Mouse (Mus musculus): ENCODE data around the gene Aktip. TPM values are rescaled to one million over a fixed set of nuclear protein-coding genes. Genes with fewer than 3 reads are reported as not detected.

Gene Aktip
- 10 to 100 TPM; 31.3 to 34.0 TPM for total RNA-seq (2021)

DNA sequence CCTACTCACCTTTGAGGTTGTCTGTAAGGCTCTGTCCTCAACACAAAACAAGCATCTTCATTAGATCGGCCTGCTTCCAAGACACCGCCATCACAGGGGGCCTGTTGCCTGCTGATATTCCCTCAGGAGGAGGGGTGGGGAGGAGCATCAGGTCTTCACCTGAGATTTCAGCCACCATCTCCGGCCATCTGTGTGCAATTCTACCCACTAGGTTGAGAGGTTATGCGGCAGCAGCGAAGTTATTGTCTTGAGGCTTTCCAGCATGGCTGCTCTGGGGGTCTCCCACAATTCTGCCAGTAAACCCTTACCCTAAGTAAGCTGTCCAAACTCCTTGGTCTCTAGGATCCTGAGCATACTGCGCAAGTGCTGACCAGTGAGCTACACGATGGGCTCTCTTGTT lies at the start of gene Aktip:
Gene Aktip, minus strand, starts transcription at position 101 of the 400 bp plus-strand sequence.
- DNase-seq, result no peak

DNA sequence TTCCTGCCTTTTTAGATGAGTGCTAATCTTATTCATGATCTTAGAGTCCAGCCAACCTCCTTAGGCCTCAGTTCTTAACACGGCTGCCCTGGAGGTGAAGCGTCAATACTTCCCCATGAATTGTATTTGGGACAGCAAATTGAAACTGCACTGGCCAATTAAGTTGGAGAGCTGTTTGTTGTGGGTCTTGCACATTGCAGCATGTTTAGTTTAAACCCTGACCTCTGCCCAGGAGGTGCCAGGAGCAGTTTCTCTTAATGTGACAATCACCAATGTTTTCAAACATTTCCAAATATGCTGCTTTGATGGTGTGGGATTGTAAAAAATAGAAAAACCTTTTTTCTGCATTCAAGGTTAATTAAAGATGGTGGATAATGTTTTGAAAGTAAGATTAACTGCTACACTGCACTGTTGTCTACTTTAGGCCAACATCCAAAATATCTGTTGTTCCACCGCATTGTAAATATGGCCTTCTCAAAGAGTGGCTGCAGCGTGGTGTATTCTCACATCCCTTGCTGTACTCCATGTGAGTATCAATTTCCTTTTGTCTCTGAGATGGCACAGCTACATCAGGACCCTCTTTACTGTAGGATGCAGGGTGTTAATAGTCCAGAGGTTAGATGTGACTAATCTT lies 46.2 kb upstream of the Aktip start:
- no peak for DNase-seq

DNA sequence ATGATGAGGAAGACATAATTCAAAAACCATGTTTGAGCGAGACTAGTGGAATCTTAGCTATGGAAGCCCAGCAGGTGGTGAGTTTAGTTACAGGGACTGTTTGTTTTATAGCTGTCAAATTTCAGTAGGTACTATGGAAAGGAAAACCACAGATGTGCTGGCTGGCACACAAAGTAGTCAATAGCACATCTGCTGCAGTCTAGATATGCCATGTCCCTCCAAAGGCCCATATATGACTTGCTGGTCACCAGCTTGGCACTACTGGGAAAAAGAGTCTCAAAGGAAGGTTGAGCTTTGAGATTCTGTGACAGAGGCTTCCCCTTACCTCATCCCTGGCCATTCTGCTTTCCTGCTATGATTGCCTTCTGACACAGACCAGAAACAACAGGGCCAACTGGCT lies 42.9 kb upstream of the Aktip start:
- no peak for DNase-seq

DNA sequence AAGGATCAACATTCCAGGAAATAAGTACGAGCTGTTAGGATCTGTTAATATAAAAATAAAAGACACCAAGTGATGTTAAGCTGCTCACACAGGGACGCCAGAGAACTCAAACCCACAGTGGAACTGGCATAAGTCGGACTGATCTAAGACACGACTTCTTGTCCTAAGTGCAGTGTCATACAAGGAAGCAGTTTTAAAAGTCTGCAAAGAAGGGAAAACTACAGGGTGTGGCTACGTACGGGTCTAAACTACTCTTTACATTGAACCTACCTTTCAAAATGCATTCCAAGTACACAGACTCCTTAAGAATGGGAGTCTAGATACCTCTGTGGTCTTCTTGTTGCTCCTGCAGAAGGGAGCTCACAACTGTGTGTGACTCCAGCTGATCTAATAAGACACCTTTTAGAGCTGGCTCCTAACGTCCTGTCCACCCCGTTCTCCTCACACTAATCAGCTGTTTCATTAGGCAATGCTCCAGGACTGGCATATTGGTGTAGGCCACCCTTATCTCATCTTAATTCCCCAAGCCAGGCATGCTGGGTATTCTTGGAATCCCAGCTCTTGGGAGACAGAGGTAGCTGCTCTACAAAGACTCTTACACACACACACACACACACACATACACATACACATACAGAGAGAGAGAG lies 42.2 kb upstream of the Aktip start:
- DNase-seq, result no peak

DNA sequence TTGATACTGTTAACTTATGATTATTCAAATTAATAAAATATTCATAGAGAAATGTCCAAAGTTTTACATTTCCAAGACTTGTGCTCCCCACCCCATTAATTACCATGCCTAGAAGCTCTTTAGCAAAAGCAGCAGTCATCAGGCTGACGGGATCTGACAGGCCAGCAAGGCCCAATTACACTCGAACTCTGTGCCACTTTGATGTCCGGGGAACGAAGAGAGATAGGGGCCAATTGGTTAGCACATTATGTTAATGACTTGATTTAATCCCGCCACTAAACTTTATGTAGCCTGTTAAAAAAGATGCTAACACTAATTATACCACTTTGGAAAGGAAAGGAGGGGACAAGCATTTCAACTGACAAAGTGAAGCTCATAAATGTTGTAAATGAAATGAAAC lies 41.6 kb upstream of the Aktip start:
- no peak for DNase-seq

DNA sequence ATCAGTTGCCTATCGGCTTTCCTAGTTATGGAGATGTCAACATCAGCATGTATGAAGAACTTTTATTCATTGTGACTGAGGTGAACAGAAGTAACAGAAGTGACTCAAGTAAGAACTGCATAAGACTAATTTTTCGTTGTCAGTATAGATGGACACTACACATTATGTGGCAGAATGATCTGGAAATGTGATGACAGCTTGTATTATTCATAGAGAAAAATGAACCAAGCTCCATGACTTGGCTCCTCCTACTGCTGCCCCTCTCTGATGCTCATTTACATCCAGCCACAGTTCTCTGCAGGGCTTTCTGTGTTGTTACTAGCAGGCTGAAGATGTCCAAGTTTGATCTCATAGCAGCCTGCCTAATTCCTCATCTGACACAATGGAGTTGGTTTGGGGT lies 37.4 kb upstream of the Aktip start:
- no peak for DNase-seq

DNA sequence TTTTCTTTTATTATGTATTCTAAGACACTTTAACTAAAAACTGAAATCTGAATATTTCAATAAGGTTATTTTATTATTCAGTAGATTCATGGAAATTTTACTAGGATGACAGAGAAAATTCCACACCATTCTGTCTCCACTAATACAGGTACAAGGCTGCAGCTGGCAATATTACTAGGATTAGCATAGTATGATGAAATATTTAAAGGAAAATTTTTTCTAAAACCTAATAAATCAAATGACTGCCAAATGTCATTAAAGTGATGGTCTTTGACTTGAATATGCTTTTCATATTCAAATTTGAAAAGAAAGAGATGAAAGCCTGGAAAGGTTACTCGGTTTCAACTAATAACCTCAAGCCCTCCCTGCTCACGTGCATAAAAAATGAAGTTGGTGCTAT lies 34.3 kb upstream of the Aktip start:
- no peak for DNase-seq

DNA sequence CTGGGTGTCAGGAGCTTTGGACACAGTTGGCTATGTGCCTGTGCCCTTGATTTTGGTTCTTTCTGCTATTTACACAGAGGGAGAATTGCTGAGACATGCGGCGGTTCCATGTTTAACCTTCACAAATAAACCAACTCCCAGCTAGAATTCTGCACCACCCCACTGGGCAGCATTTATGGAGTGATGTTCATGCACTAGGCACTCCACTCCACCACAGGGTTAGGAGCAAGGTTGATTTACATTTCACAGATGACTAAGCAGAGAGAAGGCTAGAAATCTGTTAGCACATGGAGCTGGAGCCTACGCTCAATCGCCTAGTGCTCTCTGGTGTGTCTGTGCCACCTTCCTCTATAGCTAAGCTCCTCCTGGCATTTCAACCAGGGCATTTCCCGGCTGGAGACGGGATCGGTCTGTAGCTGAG lies 27.7 kb upstream of the Aktip start:
- no peak for DNase-seq

DNA sequence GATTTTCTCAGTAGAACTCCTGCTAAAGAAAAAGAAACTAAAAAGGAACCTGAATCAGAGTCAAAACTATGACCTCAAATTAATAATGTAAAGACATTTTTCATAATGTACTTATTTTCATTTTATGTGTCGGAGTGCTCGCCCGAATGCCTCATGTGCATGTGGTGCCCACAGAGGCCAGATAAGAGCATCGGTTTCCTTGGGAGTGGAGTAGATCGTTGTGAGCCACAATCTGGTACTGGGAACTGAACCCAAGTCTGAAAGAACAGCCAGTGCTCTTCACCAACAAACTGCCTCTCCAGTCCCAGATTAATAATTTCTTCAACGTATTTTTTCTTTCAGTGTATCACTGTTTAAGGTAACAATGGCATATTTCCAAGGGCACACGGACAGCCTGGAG lies 24.5 kb upstream of the Aktip start:
- no peak for DNase-seq

DNA sequence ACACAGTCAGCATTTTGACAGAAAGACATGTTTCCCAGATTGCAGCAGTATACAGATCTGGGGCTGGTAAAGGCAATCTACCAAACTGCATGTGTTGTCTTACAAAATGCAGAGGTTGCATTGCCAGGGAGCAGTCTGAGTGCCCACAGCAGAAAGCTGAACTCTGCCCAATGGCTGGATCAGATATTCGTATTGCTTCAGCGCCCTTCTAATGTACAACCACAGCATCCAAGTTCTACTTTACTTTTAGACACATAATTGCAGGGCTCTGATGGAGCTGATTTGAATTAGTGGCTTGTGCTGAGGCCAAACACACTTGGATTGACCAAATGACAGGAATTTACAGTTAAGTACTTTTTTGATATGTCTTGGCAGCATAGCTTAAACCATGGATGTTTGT lies 22.1 kb upstream of the Aktip start:
- no peak for DNase-seq

DNA sequence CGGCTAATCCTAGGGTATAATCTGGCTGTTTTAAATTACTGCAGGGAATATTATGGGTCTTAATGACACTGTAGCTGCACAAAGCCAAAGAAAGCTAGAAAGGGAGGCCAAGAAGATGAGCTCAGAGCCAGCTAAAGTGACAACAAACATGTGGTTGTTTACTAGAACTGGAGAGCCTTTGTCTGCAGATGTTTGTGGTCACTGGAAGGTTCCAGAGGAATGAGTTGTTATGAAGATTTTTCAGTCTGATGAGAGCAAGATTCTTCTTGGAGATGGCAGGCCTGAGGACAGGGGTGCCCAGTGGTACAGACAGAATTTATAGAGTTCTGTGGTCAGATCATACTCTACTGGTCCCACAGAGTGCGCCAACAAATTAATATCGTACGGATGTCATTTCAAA lies 18.5 kb upstream of the Aktip start:
- no peak for DNase-seq

DNA sequence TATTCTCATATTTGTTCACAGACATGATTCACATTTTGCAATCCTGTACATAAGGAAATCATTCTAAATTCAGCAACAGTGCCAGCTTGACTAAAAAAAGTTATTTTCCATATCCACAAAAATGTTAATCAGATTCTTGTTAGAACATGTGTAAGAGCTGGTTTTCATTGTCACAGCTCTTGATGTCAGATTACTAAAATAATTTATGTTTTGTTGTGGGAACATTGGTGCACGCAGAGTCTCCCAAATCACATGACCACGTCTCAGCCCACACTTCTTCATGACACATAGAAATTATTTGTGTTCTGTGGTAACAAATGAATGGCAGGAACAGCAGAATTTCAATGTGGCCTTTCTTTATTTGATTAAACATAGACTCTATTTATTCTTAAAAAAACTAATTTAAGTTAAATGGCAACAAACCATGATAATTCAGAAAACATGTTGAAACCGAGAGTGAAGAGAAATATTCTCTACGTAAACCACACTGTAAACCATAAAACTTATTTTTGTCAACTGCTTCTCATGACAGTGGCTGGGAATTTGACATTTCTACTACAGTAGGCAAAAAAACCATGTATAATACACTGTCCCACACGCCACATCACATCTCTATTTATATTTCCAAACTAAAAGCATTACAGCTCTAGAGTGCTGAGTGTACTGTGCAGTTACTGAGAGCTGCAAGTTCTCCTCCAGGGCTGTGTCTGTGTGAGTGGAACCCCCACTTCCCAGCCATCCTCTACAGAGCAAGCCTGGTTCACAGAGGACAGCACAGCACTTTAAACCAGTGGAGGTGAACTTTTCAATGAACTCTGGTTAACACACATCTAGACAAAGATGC lies 17.5 kb upstream of the Aktip start:
- DNase-seq, result no peak

DNA sequence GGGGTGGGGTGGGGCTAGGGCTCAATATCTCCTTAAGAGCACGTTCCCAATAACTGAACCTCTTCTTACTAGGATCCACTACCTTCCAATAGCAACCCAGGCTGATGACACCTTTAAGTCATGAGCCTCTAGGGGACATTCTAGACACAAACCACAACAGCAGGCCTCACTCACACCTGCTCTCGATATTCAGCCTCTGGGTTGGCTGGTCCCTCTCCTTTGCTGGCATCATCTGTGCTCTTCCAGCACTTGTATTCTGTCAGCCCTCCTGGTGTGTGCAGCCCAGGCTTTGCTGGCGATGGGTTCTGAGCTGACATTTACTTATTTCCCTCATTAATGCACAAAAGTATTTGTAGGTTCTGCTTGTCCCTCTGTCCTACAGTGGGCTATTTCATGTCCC lies 14.5 kb upstream of the Aktip start:
- no peak for DNase-seq

DNA sequence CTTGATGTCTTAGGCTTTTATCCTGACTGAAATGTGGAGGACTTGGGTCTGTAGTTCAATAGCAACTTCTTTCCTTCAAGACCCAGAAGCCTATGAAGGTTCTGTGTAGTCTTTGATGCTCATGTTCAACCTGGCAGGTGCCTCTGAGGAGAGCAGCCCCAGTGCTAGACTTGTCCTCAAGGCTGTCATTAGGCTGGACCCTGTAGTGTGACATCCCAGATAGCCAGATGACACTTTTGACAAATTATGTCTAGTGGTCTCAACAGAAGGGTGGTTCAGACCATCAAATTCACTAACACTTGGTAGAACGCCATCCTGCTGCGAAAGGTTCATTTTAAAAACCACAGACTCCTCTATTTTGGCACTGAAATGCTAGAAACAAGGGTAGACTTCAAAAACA lies 13.2 kb upstream of the Aktip start:
- DNase-seq, result no peak

DNA sequence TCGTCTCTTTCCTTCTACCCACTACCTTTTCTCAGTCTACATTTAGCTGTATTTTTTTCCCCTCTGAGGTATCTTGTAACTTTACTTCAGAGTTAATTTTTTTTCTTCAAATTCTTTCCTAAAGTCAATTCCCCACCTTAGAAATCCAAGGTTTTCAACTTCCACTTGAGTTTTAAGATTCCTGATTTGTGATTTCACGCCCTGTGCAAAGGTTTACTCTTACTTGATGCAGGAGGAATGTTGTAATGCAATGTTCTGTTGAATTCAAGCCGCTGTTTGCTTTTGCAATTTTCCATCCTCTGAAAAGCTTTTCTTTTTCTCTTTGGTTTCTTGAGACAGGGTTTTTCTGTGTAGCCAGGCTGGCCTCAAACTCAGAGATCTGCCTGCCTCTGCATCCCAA lies 9.9 kb upstream of the Aktip start:
- no peak for DNase-seq

DNA sequence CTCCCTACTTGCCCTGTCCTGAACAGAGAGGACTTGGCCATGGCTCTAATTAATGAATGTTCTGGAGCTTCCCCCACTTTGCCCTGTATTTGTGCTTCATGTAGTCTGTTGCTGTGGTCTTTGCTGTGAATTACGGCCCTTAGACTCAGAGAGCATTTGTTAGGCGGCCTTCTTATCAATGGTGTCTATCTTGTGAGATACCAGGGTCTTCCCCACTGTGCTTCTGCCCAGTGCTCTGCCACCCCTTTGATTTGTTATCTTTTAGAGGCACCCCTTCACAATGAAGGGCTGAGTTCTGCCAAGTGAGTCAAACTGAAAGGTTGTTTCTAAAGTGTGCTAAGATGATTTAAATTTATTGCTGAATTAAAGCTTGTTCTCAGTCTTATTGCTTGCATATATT lies 7.9 kb upstream of the Aktip start:
- no peak for DNase-seq

DNA sequence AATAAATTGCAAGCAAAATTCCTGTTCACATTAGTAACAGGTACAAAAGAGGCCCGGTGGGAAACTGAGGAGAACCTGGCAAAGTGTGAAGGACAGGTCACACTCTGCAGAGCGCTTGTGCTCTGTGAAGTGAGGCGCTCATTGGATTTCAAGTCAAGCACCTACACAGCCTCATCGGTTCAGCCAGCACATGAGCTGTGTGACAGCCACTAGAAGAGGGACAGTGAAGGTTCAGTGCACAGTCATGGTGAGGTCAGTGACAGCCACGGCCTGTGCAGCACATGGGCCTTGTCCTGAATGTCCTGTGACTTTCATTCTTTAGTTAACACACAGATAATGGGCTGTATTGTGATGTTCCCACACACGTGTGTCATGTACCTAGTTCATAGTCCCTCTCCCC lies 6.1 kb upstream of the Aktip start:
- no peak for DNase-seq

DNA sequence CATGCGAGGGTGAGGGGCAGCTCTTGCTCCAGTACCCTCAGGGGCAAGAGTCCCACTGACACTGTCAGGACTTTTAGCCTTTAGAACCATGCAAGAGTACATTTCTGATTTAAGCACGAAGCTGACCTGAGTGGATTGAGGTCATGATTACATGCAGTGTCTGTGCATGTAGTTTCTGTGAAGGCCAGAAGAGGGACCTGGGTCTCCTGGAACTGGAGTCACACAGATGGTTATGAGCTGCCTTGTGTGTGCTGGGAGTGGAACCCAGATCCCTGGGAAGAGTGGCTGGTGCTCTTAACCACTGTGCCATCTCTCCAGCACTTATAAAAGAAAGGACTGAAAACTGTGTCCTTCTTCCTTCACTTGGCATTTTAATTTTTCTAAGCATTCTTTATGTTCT lies 1.4 kb upstream of the Aktip start:
- no peak for DNase-seq

DNA sequence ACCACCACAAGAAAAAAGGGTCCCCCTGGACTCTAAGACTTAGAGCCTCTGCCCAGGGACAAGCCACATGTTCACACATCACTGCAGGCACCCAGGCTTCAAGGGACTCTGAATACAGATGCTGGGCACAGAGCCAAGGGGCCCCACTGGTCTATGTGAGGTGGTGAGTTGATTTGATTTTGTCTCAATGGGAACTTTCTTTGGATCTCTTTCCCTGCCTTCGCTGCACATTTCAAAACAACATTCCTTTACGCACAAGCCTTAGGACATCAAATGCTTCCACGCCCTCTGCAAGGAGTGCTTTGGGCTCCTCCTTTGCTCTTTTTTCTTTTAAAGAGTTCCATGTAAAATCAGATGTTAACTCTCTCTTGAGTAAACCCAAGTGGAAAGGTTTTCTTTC lies 1.7 kb downstream of the Aktip start:
- DNase-seq, result no peak

DNA sequence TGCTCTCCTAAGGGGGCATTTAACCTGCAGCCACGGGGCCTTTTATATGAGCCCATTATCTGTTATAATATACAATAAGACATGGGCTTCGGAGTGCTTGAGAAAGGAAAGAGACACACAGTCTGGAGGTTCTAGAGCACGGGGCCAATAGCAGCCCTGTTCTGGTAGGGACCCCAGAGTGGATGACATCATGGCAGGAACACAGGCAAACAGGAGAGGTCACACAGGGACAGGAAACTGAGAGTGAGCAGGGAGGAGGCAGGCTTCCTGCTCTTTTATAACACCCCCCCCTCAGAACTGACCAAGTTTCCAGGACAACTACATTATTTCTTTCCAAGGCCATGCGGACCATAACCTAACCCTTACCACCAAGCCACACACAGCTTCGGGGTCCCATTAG lies 2.5 kb downstream of the Aktip start:
- peak; percentile 12 for DNase-seq

DNA sequence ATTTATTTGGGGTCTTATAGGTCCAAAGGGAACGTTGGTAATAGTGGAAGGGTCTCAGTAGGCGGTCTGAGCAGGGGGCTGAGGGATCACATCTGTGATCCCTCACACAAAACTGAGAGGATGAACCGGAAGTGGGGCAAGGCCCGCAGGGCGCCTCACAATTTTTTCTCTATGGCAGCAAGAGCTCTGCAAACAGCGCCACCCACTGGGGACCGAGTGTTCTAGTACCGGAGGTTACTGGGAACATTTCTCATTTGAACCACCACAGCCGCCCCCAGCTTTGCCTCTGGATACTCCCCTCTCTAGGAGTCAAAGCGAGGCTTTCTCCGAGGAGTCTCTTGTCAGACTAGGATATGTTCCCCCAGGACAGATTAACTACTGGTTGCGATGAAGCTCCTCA lies 3.1 kb downstream of the Aktip start:
- DNase-seq, result peak; percentile 14

DNA sequence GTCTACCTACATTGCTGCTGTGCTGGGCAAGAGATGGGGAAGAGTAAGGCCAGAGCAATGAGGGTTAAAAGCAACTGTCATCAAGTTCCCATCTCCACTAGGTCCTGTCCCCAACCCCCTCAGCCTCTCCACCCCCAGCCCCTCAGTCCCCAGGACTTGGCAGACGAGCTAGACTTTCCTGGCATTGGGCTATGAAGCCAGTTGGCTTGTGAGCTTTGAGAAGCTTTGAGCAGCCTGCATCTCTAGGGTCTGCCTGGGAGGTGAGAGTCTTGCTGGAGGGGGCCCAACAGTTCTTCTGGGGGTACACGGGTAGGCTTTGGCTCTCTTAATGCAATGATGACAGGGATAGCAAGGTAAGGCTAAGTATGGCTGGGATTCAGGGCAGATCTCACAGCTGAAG lies 5.7 kb downstream of the Aktip start:
- DNase-seq, result no peak

DNA sequence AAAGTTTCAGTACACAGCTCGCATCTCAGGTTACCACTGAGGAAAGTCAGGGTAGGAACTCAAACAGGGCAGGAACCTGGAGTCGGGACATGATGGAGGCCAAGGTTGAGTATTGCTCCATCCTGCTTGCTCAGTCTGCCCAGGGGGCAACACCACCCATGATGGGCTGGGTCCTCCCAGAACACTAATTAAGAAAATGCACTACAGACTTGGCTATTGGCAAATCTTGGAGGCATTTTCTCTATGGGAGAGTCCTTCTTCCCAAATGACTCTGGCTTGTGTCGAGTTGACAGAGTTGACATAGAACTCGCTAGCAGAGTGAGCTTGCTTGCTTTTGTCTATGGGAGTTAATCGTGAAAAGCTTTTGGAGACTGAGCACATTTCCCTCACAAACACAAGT lies 6.8 kb downstream of the Aktip start:
- DNase-seq, result no peak

DNA sequence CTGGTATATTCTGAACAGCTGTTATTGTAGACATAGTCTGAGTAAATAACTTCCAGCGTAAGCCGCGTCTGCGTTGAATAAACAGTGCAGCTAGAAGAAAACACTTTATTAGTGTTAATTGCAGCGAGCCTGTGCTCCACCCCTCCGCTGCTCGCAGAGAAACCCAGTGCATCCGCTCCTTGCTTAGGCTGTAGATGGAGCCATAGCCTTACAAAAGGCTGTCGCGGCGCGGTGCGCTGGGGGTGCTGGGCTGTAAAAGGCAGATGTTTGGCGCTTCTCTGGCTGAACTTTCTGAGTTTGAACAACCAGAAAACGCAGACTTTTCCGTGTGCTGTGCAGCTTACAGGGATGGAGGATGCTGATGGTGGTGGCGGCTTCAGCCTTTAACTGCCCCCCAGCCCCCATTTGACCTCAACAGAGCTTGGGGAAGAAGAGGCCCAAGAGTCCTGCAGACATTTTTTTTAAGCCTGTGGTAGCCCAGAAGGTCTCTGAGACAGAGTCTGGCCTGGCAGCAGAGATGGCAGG lies 8.9 kb downstream of the Aktip start:
- DNase-seq, result peak; percentile 81
